Mouse (Mus musculus): Measurements from ENCODE around the gene 1700022I11Rik.

DNA sequence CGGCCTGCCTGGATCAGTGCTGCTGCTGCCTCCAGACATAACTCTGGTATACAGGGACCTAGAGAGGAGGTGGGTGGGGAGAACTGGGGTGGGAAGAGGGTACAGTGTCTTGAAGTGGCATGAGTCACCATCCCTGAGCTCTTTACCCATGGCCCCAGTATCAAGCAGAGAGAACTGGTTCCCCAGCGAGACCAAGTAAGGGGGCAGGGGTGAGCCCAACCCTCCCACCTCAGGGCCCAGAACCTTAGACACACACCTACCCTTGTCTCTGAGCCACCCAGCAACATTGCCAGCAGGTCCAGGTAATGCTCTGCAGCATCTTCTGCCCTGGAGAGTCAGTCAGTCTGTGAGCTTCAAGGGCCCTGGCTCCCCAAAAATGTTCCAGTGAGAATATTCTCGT lies 35.5 kb downstream of the 1700022I11Rik start:
- TF ChIP-seq CTCF (IDR thresholded peaks at IDR 0.05; ENCODE audit: low read depth): no peak
- TF ChIP-seq EP300 (IDR thresholded peaks at IDR 0.05; ENCODE audit: low read depth): no peak

Measured in heart, postnatal 0 days (tissue).